Mouse (Mus musculus) lung, postnatal 4 days (tissue): ENCODE measurements around the gene Rcbtb2.
"Not testable (repeated sequence)": the region's sequence is repeated elsewhere in the genome, so short reads cannot be mapped to it uniquely, and the experiment has no call there.

Source experiments
- DNase-seq, 2 experiments: peaks; one replicate each; pipeline ENCODE4 v3.0.0; 2021

Gene Rcbtb2

GRCm38 (mm10) chr14:73122923-73123278 is at the start of gene Rcbtb2:
TSS of gene Rcbtb2 (plus strand) at chr14:73123037.
- no peak for DNase-seq

- no peak for DNase-seq
Measured at GRCm38 (mm10) chr14:73083563-73083962, 39.3 kb upstream of the Rcbtb2 start.

GRCm38 (mm10) chr14:73086425-73086824 is 36.4 kb upstream of the Rcbtb2 start:
- no peak for DNase-seq

GRCm38 (mm10) chr14:73087247-73087646 is 35.6 kb upstream of the Rcbtb2 start:
- no peak for DNase-seq

DNA sequence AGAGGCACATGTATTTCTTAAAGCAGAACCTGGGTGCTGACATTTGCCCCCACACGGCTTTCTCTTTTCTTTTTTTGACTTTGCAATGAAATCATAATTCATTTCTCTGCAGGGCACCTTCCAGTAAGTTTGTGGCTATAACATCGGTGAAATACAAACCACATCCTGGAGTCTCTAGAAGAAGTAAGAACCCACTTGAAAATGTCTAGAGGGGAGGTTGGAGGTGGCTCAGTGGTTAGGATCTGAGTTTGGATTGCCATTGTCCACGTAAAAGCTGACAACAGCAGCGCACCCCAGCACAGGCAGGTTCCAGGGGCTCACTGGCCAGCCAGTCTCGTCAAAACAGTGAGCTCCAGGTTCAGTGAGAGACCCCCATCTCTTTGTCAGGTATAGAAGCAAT is 35.1 kb upstream of the Rcbtb2 start:
- no peak for DNase-seq

DNA sequence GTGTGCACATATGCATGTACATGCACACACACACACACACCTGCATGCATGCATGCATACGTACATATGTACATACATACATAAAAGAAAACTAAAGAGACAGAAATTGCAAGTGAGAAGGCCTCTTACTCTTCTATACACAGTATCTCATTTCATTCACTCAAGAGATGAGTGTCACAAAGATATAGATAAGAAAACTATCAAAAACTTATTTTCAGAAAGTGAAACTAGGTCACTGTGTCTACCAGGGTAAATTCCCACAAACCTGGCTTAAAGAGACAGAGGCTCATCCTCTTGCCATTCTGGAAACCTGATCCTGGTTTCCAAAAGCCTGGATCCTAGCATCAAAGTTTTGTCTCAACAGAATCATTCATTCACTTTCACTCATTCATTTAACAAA is 34.6 kb upstream of the Rcbtb2 start:
- DNase-seq = no peak

GRCm38 (mm10) chr14:73092871-73093270 is 30.0 kb upstream of the Rcbtb2 start:
- DNase-seq = no peak

DNA sequence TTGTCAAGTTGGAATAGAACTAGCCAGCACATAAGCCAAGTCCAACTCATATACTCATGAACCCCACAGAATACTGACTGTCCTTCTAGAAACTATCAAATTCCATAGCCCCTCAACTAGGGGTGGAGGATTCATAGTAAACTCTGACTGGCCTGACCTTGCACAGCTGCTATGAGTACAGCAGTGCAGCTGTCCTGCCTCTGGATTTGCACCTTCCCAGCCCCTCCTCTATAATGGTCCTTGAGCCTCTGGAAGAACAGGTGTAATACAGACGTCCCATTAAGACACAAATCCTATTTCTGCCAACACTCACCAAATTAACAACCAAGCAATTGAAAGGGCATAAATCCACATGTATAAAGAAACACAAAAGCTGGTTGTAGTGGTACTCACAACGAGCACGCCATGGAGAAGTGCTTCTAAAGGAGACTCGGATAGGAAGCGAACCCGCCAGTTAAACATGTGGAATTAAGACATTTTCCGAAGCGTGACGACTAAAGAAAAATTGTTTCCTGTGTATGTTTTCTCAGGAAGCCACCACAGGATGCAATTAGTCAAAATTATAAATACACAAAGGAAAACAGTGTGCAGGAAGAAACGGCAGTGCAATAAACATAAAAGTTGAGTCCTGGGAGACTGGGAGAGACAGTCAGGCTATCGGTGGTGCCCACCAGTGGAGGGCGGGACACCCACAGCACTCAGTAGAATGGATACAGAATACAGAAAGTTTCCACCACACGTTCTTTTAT is 27.9 kb upstream of the Rcbtb2 start:
- no peak for DNase-seq

DNA sequence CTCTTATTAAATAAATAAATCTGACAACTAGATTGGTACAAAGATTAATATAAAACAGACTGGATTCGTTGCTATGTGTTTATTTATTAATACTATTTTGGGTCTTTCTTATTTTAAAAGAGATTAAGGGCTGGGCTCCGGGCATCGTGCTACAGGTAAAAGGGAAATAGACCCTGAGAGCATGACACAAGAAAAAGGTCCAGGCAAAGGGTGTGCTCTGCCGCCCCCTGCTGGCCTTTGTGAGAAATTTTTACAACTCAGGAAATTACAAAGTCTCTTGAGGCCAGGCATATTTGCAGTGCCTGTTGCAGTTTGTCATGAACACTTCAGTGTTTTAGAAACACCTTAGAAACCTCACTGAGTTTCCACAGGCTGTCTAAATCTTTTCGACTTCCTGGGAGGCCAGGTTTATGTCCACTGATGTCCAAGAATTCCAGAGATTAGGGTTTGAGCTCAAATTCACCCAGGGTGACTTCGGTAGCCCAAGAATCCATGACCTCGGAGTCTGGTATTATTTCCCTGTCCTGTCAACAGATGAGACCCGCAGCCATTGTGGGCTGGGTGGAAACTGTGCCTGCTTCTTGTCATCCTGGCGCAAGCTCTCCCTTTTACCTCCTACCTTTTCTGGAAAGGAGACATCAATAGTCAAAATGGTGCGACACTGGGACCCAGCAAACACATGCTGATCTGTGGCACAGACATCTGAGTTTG is 24.0 kb upstream of the Rcbtb2 start:
- peak; percentile 51 to 55 for DNase-seq

- DNase-seq = no peak
Measured at GRCm38 (mm10) chr14:73102270-73102865, 20.5 kb upstream of the Rcbtb2 start.

GRCm38 (mm10) chr14:73102986-73103385 is 19.9 kb upstream of the Rcbtb2 start:
- DNase-seq = not testable (repeated sequence)

DNA sequence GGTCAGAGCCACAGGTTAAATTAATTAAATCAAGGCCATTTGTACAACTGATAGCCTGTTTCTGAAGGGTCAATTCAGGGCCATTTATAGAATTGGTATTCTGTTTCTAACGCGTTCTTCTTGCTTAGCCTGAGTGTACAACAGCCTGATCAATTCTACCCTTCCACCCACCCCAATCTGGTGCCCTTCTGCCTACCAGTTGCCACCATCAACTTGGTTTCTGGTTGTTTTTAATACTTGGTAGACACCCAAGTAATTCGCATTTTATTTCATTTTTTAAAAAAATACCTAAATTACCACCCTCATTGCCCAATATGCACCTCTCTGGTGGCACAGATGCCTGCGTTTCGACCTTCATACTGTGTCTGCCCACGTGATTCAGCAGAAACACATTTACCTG is 17.9 kb upstream of the Rcbtb2 start:
- DNase-seq = no peak

GRCm38 (mm10) chr14:73105407-73106185 is 17.2 kb upstream of the Rcbtb2 start:
- DNase-seq = no peak

GRCm38 (mm10) chr14:73106234-73106711 is 16.6 kb upstream of the Rcbtb2 start:
- peak in 1 of 2 experiments; percentile 68 for DNase-seq

- peak in 1 of 2 experiments; percentile 40 for DNase-seq
Measured at GRCm38 (mm10) chr14:73106957-73107356, 15.9 kb upstream of the Rcbtb2 start.

- peak in 1 of 2 experiments; percentile 12 for DNase-seq
Measured at GRCm38 (mm10) chr14:73107371-73107770, 15.5 kb upstream of the Rcbtb2 start.

DNA sequence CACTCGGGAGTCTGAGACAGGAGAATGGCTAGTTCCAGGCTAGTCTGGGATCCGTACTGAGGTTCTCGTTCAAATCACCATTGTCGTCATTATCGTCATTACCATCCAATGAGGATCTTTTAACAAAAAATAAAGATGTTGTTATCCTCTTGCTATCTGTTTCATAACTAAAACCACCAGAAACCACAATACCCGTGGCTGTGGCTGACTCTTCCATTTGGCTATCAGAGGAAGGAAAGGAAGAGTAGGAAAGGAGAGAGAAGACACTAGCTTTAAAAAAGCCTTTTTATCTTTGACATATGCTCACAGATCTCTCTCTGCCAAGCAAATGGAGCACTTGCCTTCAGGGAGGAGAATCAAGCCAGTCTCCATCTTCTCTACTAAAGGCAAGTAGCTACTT is 14.9 kb upstream of the Rcbtb2 start:
- no peak for DNase-seq

- DNase-seq = no peak
Measured at GRCm38 (mm10) chr14:73110682-73111081, 12.2 kb upstream of the Rcbtb2 start.

DNA sequence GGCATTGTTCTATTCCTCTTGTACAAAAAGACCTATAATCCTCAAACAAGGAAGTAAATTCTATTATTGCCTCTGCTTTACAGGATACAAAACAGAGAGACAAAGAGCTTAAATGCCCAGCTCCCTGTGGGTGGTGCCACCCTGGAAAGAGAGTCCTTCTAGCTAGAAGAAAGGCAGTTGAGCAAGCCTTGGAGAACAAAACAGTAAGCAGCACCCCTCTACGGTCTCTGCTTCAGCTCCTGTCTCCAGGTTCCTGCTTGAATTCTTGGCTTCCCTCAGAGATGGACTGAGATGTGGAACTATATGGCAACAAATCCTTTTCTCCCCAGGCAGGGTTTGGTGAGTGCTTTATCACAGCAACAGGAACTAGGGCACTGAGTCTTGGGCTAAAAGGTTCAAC is 11.7 kb upstream of the Rcbtb2 start:
- no peak for DNase-seq

- peak in 1 of 2 experiments; percentile 3 for DNase-seq
Measured at GRCm38 (mm10) chr14:73112186-73112840, 10.5 kb upstream of the Rcbtb2 start.

DNA sequence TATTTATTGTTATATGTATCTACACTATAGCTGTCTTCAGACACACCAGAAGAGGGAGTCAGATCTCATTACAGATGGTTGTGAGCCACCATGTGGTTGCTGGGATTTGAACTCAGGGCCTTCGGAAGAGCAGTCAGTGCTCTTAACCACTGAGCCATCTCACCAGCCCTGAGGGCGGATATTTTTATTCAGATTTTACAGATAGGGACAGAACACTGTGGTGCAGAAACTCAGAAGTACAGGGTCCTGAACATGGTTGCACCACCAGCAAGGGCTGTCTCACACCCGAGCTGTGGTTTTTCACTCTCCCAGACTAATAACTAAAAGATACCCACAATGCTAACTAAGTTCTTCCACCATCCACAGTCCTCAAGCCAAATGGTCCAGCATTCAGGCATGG is 7.9 kb upstream of the Rcbtb2 start:
- not testable (repeated sequence) for DNase-seq

DNA sequence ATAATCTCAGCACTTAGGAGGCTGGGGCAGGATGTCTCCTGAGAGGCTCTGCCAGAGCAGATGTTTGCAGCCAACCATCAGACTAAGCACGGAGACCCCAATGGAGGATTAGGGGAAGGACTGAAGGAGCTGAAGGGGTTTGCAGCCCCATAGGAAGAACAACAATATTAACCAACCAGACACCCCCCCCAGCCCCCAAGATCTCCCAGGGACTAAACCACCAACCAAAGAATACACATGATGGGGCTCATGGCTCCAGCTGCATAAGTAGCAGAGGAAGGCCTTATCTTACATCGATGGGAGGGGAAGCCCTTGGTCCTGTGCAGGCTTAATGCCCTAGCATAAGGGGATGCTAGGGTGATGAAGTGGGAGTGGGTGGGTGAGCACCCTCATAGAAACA is 6.5 kb upstream of the Rcbtb2 start:
- DNase-seq = no peak
